Mouse (Mus musculus): ENCODE results near the gene Plod2.

DNA sequence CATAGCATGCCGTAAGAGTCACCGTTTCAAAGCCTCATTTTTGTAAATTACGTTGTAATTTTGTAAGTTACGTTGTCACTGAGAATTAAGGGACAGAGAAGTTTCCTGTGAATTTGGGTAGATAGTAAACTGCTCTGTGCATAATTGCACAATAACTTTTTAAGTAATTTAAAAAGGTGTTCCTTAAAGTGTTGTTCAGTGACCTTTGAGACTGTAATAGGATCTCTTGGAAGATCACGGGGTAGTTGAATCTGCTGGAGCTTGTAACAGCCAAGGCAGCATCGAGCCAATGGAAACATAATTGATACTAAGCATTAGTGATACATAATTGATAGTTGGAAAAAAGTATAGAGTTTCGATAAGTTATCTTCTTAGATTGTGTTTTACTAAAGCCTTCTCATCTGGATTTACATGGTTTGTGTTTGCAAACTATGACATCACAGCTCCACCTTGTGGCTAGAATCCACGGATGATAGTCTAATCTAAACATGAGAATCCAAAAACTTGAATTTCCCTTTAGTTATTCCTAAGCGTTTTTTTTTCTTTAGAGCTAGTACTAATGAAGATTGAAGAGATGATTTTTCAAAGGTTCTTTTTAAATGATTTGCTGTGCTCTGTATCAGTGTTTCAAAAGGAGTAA lies 68.7 kb downstream of the Plod2 start:
- TF ChIP-seq CTCF (IDR thresholded peaks at IDR 0.05; ENCODE audit: control insufficient read depth, insufficient read depth, insufficient replicate concordance, low read depth, low read length) (no peak; the same call in 1 of the 2 replicates), POLR2A (IDR thresholded peaks at IDR 0.05; ENCODE audit: control insufficient read depth, low read depth, low read length) (no peak)

Data from testis, adult 2 months (tissue).